Mouse (Mus musculus) midbrain, embryonic 13.5 days (tissue): ENCODE results near the gene Cmc4. TPM values are rescaled to one million over a fixed set of nuclear protein-coding genes. Genes with fewer than 3 reads are reported as not detected.

Experiments used
- polyA plus RNA-seq: library from polyadenylated mRNA; unstranded; fragments of >200 nt; fragmentation: Nextera tagmentation; extraction: Ambion mirVana; gene quantifications from 2 replicates; pipeline ENCODE4 v1.2.1, GENCODE M21; 2015

Cmc4 gene
- polyA plus RNA-seq, 1 experiment from 2014 or later, result 24.0 TPM

Other genes starting within 250 kb of the Cmc4 start
- gene Fundc2, start 34.2 kb downstream of the Cmc4 start, polyA plus RNA-seq, result 34.9 and 40.0 TPM in 2 replicates
- gene F8, start 34.0 kb downstream of the Cmc4 start, polyA plus RNA-seq, result 1.5 and 2.7 TPM in 2 replicates
- 8.4 and 8.5 TPM in 2 replicates for gene Mtcp1, start within 50 bp of the Cmc4 start, polyA plus RNA-seq
- gene Brcc3, start within 50 bp of the Cmc4 start, polyA plus RNA-seq, result 59.6 and 60.4 TPM in 2 replicates
- gene Vbp1, start 97.7 kb upstream of the Cmc4 start, polyA plus RNA-seq, result 305 and 344 TPM in 2 replicates
- gene Rab39b, start 161.6 kb upstream of the Cmc4 start, polyA plus RNA-seq, result 27.4 and 27.7 TPM in 2 replicates